Mouse (Mus musculus) cerebellum, adult 2 months (tissue): Measurements from ENCODE around the gene Iqsec1.

Experiments used
- CTCF ChIP-seq: fragments of 200-500 bp; IDR thresholded peaks from 2 replicates; pipeline ENCODE4 v1.5.1; 2011; ENCODE audit warnings: low read depth, mild to moderate bottlenecking, control low read depth, low read length, moderate library complexity, borderline replicate concordance; ENCODE audit not compliant: insufficient read depth
- POLR2A ChIP-seq: fragments of 200-500 bp; IDR thresholded peaks from 2 replicates; pipeline ENCODE4 v1.6.1; 2011; ENCODE audit warnings: low read length, control low read depth, borderline replicate concordance; ENCODE audit not compliant: insufficient read depth

GRCm38 (mm10) chr6:90796902-90797596, 191.4 kb downstream of the Iqsec1 start:
- TF ChIP-seq CTCF (no peak), POLR2A (no peak)
